Mouse (Mus musculus): ENCODE results near the gene Ltbp4. TPM values are rescaled to one million over a fixed set of nuclear protein-coding genes. Genes with fewer than 3 reads are reported as not detected.

Ltbp4 gene
- polyA plus RNA-seq, 1 experiment from 2014 or later, result 81.0 TPM

GRCm38 (mm10) chr7:27366082-27366844 is 28.8 kb upstream of the Ltbp4 start:
- DNase-seq (ENCODE audit: low spot score) (no peak), ATAC-seq (ENCODE audit: low FRiP score, low TSS enrichment) (no peak)
- Histone ChIP-seq H3K36me3 (ENCODE audit: control insufficient read depth, insufficient read depth, low read length) (no peaks in the 10 kb centered on the region), H3K4me3 (ENCODE audit: low read depth, low read length) (no peak overlapping the region), H3K9ac (ENCODE audit: low read length) (no peak overlapping the region), H3K27ac (replicated peaks) (no peak overlapping the region), H3K4me1 (replicated peaks; ENCODE audit: control insufficient read depth, insufficient read depth) (no peaks in the 10 kb centered on the region), H3K27me3 (ENCODE audit: control insufficient read depth, insufficient read depth, low read length) (peaks cover 12% of the 10 kb centered on the region; the same call in 1 of the 2 replicates), H3K4me2 (replicated peaks; ENCODE audit: low read depth) (no peak overlapping the region), H3K9me3 (ENCODE audit: control insufficient read depth, low read length) (no peaks in the 10 kb centered on the region)
- TF ChIP-seq EP300 (optimal IDR thresholded peaks at IDR 0.05) (no peak), CTCF (IDR thresholded peaks at IDR 0.05; ENCODE audit: low read depth) (no peak)
- 42% methylated on average over 21 of the region's 21 CpGs for WGBS

GRCm38 (mm10) chr7:27364379-27364778 is 26.9 kb upstream of the Ltbp4 start:
- no peaks in the 10 kb centered on the region for H3K4me1 ChIP-seq (replicated peaks; ENCODE audit: control insufficient read depth, insufficient read depth)
- TF ChIP-seq CTCF (IDR thresholded peaks at IDR 0.05; ENCODE audit: low read depth), result no peak
- no peak for TF ChIP-seq EP300 (optimal IDR thresholded peaks at IDR 0.05)

GRCm38 (mm10) chr7:27361283-27361946 is 23.9 kb upstream of the Ltbp4 start:
- Histone ChIP-seq H3K4me3 (ENCODE audit: low read depth, low read length) (peak overlapping the region; percentile 40), H3K27me3 (ENCODE audit: control insufficient read depth, insufficient read depth, low read length) (peaks cover 2% of the 10 kb centered on the region; the same call in 1 of the 2 replicates), H3K9ac (ENCODE audit: low read length) (peak overlapping the region; percentile 55; the same call in 1 of the 2 replicates), H3K4me1 (replicated peaks; ENCODE audit: control insufficient read depth, insufficient read depth) (0 out of 2 replicates have a peak, but pooled peaks cover 3% of the 10 kb centered on the region), H3K27ac (replicated peaks) (no peak overlapping the region), H3K4me2 (replicated peaks; ENCODE audit: low read depth) (peak overlapping the region; percentile 72), H3K9me3 (ENCODE audit: control insufficient read depth, low read length) (no peaks in the 10 kb centered on the region), H3K36me3 (ENCODE audit: control insufficient read depth, insufficient read depth, low read length) (no peaks in the 10 kb centered on the region)
- DNase-seq (ENCODE audit: low spot score) (peak; percentile 100), ATAC-seq (ENCODE audit: low FRiP score, low TSS enrichment) (peak; percentile 96)
- no peak for TF ChIP-seq CTCF (IDR thresholded peaks at IDR 0.05; ENCODE audit: low read depth)
- no peak for TF ChIP-seq EP300 (optimal IDR thresholded peaks at IDR 0.05)
- WGBS, result under 1% methylated on average over 49 of the region's 52 CpGs

More at GRCm38 (mm10) chr7:27364379-27364778, 26.9 kb upstream of the Ltbp4 start:
- Histone ChIP-seq H3K9me3 (ENCODE audit: control insufficient read depth, low read length) (no peaks in the 10 kb centered on the region), H3K4me3 (ENCODE audit: low read depth, low read length) (0 out of 2 replicates have a peak overlapping the region, but pooled peaks have one; percentile 8), H3K4me2 (replicated peaks; ENCODE audit: low read depth) (no peak overlapping the region), H3K36me3 (ENCODE audit: control insufficient read depth, insufficient read depth, low read length) (no peaks in the 10 kb centered on the region), H3K9ac (ENCODE audit: low read length) (peak overlapping the region; percentile 31; the same call in 1 of the 2 replicates), H3K27me3 (ENCODE audit: control insufficient read depth, insufficient read depth, low read length) (peaks cover 8% of the 10 kb centered on the region; the same call in 1 of the 2 replicates), H3K27ac (replicated peaks) (no peak overlapping the region)
- DNase-seq (ENCODE audit: low spot score) (no peak), ATAC-seq (ENCODE audit: low FRiP score, low TSS enrichment) (no peak)
- 6% methylated on average over 29 of the region's 29 CpGs for WGBS

- Histone ChIP-seq H3K36me3 (ENCODE audit: control insufficient read depth, insufficient read depth, low read length) (no peaks in the 10 kb centered on the region), H3K27me3 (ENCODE audit: control insufficient read depth, insufficient read depth, low read length) (peaks cover 2% of the 10 kb centered on the region; the same call in 1 of the 2 replicates), H3K9me3 (ENCODE audit: control insufficient read depth, low read length) (no peaks in the 10 kb centered on the region), H3K4me1 (replicated peaks; ENCODE audit: control insufficient read depth, insufficient read depth) (0 out of 2 replicates have a peak, but pooled peaks cover 5% of the 10 kb centered on the region), H3K4me2 (replicated peaks; ENCODE audit: low read depth) (no peak overlapping the region), H3K4me3 (ENCODE audit: low read depth, low read length) (no peak overlapping the region), H3K9ac (ENCODE audit: low read length) (no peak overlapping the region), H3K27ac (replicated peaks) (no peak overlapping the region)
- WGBS, result 52% methylated on average over 6 of the region's 6 CpGs
- DNase-seq (ENCODE audit: low spot score), result no peak
- TF ChIP-seq CTCF (IDR thresholded peaks at IDR 0.05; ENCODE audit: low read depth) (no peak), EP300 (optimal IDR thresholded peaks at IDR 0.05) (no peak)
- no peak for ATAC-seq (ENCODE audit: low FRiP score, low TSS enrichment)
Observed at GRCm38 (mm10) chr7:27360749-27361148, 23.3 kb upstream of the Ltbp4 start.

- WGBS, result 88% methylated on average over 9 of the region's 9 CpGs
- H3K4me1 ChIP-seq (replicated peaks; ENCODE audit: control insufficient read depth, insufficient read depth), result 0 out of 2 replicates have a peak, but pooled peaks cover 5% of the 10 kb centered on the region
- no peak overlapping the region for H3K27ac ChIP-seq (replicated peaks)
- H3K36me3 ChIP-seq (ENCODE audit: control insufficient read depth, insufficient read depth, low read length), result no peaks in the 10 kb centered on the region
- no peak overlapping the region for H3K9ac ChIP-seq (ENCODE audit: low read length)
- DNase-seq (ENCODE audit: low spot score), result no peak
- no peak overlapping the region for H3K4me3 ChIP-seq (ENCODE audit: low read depth, low read length)
- peaks cover 2% of the 10 kb centered on the region; the same call in 1 of the 2 replicates for H3K27me3 ChIP-seq (ENCODE audit: control insufficient read depth, insufficient read depth, low read length)
- TF ChIP-seq CTCF (IDR thresholded peaks at IDR 0.05; ENCODE audit: low read depth) (no peak), EP300 (optimal IDR thresholded peaks at IDR 0.05) (no peak)
- no peak overlapping the region for H3K4me2 ChIP-seq (replicated peaks; ENCODE audit: low read depth)
- ATAC-seq (ENCODE audit: low FRiP score, low TSS enrichment), result no peak
- no peaks in the 10 kb centered on the region for H3K9me3 ChIP-seq (ENCODE audit: control insufficient read depth, low read length)
Observed at GRCm38 (mm10) chr7:27359706-27360358, 22.3 kb upstream of the Ltbp4 start.
